Mouse (Mus musculus) spleen, adult 2 months (tissue): Measurements from ENCODE around the gene Xpo5.

Experiments used
- CTCF ChIP-seq: fragments of 200-500 bp; IDR thresholded peaks from 2 replicates; pipeline ENCODE4 v1.5.1; 2011; ENCODE audit warnings: mild to moderate bottlenecking, inconsistent platforms; ENCODE audit not compliant: insufficient read depth, insufficient read length, insufficient replicate concordance; ENCODE audit errors: extremely low read depth
- POLR2A ChIP-seq: fragments of 200-500 bp; IDR thresholded peaks from 2 replicates; pipeline ENCODE4 v1.6.1; 2011; ENCODE audit warnings: low read depth, low read length, inconsistent platforms

- TF ChIP-seq CTCF (no peak), POLR2A (no peak)
Observed at GRCm38 (mm10) chr17:46188829-46189228, 13.8 kb upstream of the Xpo5 start.
